Mouse (Mus musculus) granulocyte monocyte progenitor cell, adult 5-6 weeks (primary cell): ENCODE data around the gene Nlrc3. TPM values are rescaled to one million over a fixed set of nuclear protein-coding genes. Genes with fewer than 3 reads are reported as not detected.
"Not testable (repeated sequence)": the region's sequence is repeated elsewhere in the genome, so short reads cannot be mapped to it uniquely, and the experiment has no call there.

Experiments used
- ATAC-seq: replicated peaks from 2 replicates; pipeline ENCODE4 v1.8.0; 2016; ENCODE audit warnings: mild to moderate bottlenecking, moderate TSS enrichment, inconsistent platforms; ENCODE audit not compliant: poor library complexity, severe bottlenecking
- total RNA-seq, 2 experiments: library from RNA; stranded (forward) in 1 of 2; stranded (reverse) in 1 of 2; fragments of 200-712, 200-1000 nt in 1 of 2; fragments of >200 nt in 1 of 2; fragmentation: Nextera tagmentation in 1 of 2; gene quantifications; 2 replicates each; pipeline ENCODE4 v1.2.3; 2014 to 2017

Gene Nlrc3
- 1.0 and 1.4 TPM in 2 replicates for total RNA-seq (2014; fragmentation: Nextera tagmentation)
- 0.13 and 0.52 TPM in 2 replicates for total RNA-seq (2017)

GRCm38 (mm10) chr16:3976251-3976671 lies at the start of gene Nlrc3:
Nlrc3 (minus strand) TSS chr16:3976632.
- ATAC-seq = peak; percentile 80

GRCm38 (mm10) chr16:4022719-4023118 lies 46.3 kb upstream of the Nlrc3 start:
- ATAC-seq = no peak

- ATAC-seq = no peak
These were observed 44.8 kb upstream of the Nlrc3 start for GRCm38 (mm10) chr16:4021241-4021640.

- not testable (repeated sequence) for ATAC-seq
These were observed 41.0 kb upstream of the Nlrc3 start for GRCm38 (mm10) chr16:4017466-4017865.

GRCm38 (mm10) chr16:4016786-4017185 lies 40.4 kb upstream of the Nlrc3 start:
- not testable (repeated sequence) for ATAC-seq

- no peak for ATAC-seq
These were observed 37.7 kb upstream of the Nlrc3 start for GRCm38 (mm10) chr16:4014040-4014668.

- ATAC-seq = no peak
These were observed 36.6 kb upstream of the Nlrc3 start for GRCm38 (mm10) chr16:4012882-4013570.

GRCm38 (mm10) chr16:4003489-4004398 lies 27.3 kb upstream of the Nlrc3 start, which contains the start of gene Slx4:
Slx4 (minus strand) TSS chr16:4003770.
- ATAC-seq = peak; percentile 93

- no peak for ATAC-seq
These were observed 12.0 kb upstream of the Nlrc3 start for GRCm38 (mm10) chr16:3988410-3988809.

GRCm38 (mm10) chr16:3983146-3983700 lies 6.8 kb upstream of the Nlrc3 start:
- ATAC-seq = no peak

GRCm38 (mm10) chr16:3982173-3982572 lies 5.7 kb upstream of the Nlrc3 start:
- ATAC-seq = peak; percentile 91

- ATAC-seq = no peak
These were observed 280 bp upstream of the Nlrc3 start for GRCm38 (mm10) chr16:3976712-3977111.

- no peak for ATAC-seq
These were observed 774 bp downstream of the Nlrc3 start for GRCm38 (mm10) chr16:3975658-3976057.

- ATAC-seq = not testable (repeated sequence)
These were observed 2.0 kb downstream of the Nlrc3 start for GRCm38 (mm10) chr16:3974456-3974855.

GRCm38 (mm10) chr16:3965534-3965933 lies 10.9 kb downstream of the Nlrc3 start:
- no peak for ATAC-seq

GRCm38 (mm10) chr16:3964990-3965389 lies 11.4 kb downstream of the Nlrc3 start:
- ATAC-seq = no peak

- ATAC-seq = peak; percentile 33; the same call in 1 of the 2 replicates
These were observed 17.2 kb downstream of the Nlrc3 start for GRCm38 (mm10) chr16:3959261-3959660.

GRCm38 (mm10) chr16:3956369-3956768 lies 20.1 kb downstream of the Nlrc3 start:
- no peak for ATAC-seq

GRCm38 (mm10) chr16:3951141-3951540 lies 25.3 kb downstream of the Nlrc3 start:
- peak; percentile 51; the same call in 1 of the 2 replicates for ATAC-seq

GRCm38 (mm10) chr16:3934701-3935100 lies 41.7 kb downstream of the Nlrc3 start:
- ATAC-seq = no peak
